Mouse (Mus musculus) kidney, embryonic 14.5 days (tissue): ENCODE results near the gene Atp2b4. TPM values are rescaled to one million over a fixed set of nuclear protein-coding genes. Genes with fewer than 3 reads are reported as not detected.

Source experiments
- ATAC-seq: fragments of 200-750 bp; cut with Nextera tagmentation; 2 replicates; pipeline ENCODE4 v1.8.0; 2017; ENCODE audit warnings: moderate number of reproducible peaks, mild to moderate bottlenecking, moderate TSS enrichment, moderate library complexity; ENCODE audit not compliant: low FRiP score, low TSS enrichment
- H3K27ac ChIP-seq: fragments of 300-500 bp; sonication (generic); 2 replicates; pipeline ENCODE4 v1.5.1; 2014; ENCODE audit warnings: low read depth, mild to moderate bottlenecking, low read length, moderate library complexity, mixed read lengths
- H3K27me3 ChIP-seq: fragments of 300-500 bp; sonication (generic); 2 replicates; pipeline ENCODE4 v1.6.1; 2014; ENCODE audit warnings: mild to moderate bottlenecking, low read length; ENCODE audit not compliant: control insufficient read depth, insufficient read depth
- H3K36me3 ChIP-seq: fragments of 300-500 bp; sonication (generic); 2 replicates; pipeline ENCODE4 v1.6.1; 2014; ENCODE audit warnings: low read length, mixed read lengths; ENCODE audit not compliant: control insufficient read depth, insufficient read depth
- H3K4me1 ChIP-seq: fragments of 300-500 bp; sonication (generic); 2 replicates; pipeline ENCODE4 v1.6.1; 2014; ENCODE audit warnings: low read length, mixed read lengths; ENCODE audit not compliant: control insufficient read depth, insufficient read depth
- H3K4me2 ChIP-seq: fragments of 300-500 bp; sonication (generic); replicated peaks from 2 replicates; pipeline ENCODE4 v1.6.1; 2014; ENCODE audit warnings: low read depth, mild to moderate bottlenecking, low read length
- H3K4me3 ChIP-seq: fragments of 300-500 bp; sonication (generic); 2 replicates; pipeline ENCODE4 v1.5.1; 2014; ENCODE audit warnings: mild to moderate bottlenecking, low read length
- H3K9ac ChIP-seq: fragments of 300-500 bp; sonication (generic); 2 replicates; pipeline ENCODE4 v1.6.1; 2014; ENCODE audit warnings: low read depth, mild to moderate bottlenecking, low read length, moderate library complexity
- H3K9me3 ChIP-seq: fragments of 300-500 bp; sonication (generic); 2 replicates; pipeline ENCODE4 v1.6.1; 2016; ENCODE audit warnings: low read length; ENCODE audit not compliant: control insufficient read depth
- WGBS: fragments of 180-500 bp; shearing (Covaris S2); extraction: QIAGEN DNeasy Blood & Tissue Kit; methylation state at CpG from one replicate; pipeline ENCODE4 v1.1.7; 2014; 5-methylcytosine and 5-hydroxymethylcytosine counted together
- polyA plus RNA-seq: library from polyadenylated mRNA; unstranded; fragments of >200 nt; fragmentation: Nextera tagmentation; extraction: Ambion mirVana; gene quantifications from 2 replicates; pipeline ENCODE4 v1.2.1, GENCODE M21; 2014

The Atp2b4 gene
- polyA plus RNA-seq, 1 experiment from 2014 or later: 9.6 TPM

DNA sequence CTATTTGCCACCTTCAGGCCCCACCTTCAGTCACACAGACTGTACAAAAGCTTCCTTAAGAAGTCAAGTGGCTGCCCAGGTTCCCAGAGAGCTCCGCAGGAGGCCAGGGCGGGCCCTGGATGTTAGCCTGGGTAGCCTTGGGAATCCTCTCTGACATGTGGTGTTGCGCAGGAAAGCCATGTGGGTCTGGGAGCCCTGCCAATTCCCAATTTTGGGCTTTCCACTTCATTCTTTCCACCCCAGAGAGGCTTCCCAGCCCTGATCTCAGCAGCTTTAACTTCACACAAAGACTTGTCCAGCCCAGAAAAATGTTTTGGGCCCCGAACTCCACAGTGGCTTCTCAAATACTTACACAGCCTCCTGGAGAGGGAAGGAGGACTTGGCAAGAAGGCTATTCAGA lies 56.2 kb downstream of the Atp2b4 start:
- Histone ChIP-seq H3K4me3 (no peak overlapping the region), H3K9me3 (no peaks in the 10 kb centered on the region), H3K4me2 (no peak overlapping the region), H3K27me3 (0 out of 2 replicates have a peak, but pooled peaks cover 4% of the 10 kb centered on the region), H3K27ac (no peak overlapping the region), H3K9ac (no peak overlapping the region), H3K4me1 (peaks cover 20% of the 10 kb centered on the region), H3K36me3 (no peaks in the 10 kb centered on the region)
- ATAC-seq: no peak
- 82% methylated on average over 4 of the region's 4 CpGs for WGBS

DNA sequence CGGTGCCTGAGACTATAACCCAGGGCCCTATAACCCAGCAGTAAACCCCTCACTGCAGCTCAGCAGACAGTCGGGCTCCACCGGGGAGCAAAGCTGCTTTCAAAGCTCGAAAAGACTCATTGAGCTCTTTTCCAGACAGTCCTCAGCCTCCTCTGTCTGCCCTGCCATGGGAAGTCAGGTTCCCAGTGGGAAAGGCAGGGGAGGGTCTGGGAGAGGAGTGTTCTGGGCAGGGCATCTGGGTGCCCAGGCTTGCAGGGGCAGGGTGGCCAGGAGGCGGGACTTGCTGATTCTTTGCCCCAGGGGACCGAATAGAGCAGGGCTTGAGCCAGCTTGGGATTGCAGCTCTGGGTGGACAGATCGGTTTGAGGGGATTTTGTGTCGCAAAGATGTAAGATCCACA lies 58.3 kb downstream of the Atp2b4 start:
- H3K4me1 ChIP-seq: peaks cover 13% of the 10 kb centered on the region
- peak overlapping the region; percentile 5; the same call in 1 of the 2 replicates for H3K9ac ChIP-seq
- H3K4me3 ChIP-seq: no peak overlapping the region
- 0 out of 2 replicates have a peak, but pooled peaks cover 4% of the 10 kb centered on the region for H3K27me3 ChIP-seq
- H3K9me3 ChIP-seq: no peaks in the 10 kb centered on the region
- no peaks in the 10 kb centered on the region for H3K36me3 ChIP-seq
- no peak for ATAC-seq
- no peak overlapping the region for H3K4me2 ChIP-seq
- WGBS: 27% methylated on average over 8 of the region's 8 CpGs
- H3K27ac ChIP-seq: no peak overlapping the region

DNA sequence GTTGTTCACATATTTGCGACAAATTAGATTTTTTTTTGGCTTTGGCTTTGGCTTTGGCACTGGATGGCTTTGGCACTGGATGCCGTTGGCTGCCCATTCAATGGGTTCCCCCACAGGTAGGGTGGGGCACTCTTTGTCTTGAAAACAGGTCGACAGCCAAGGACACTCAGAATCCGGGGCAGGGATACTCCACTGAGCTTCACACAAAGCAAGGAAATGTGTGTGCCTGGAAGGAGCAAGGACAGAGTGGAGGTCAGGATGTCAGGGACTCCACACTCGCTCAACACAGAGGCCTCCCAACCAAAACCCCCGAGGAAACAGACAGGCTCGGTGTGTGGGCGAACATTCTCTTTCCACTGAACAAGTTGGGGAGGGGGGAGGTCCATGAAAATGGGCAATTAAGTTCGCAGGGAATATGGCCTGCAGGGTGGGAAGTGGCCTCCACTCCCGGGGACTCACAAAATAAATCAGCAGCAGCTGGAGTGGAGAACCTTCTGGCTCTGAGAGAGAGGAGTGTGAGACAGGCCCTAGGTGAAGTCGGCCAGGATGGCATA lies 58.9 kb downstream of the Atp2b4 start:
- no peak overlapping the region for H3K4me3 ChIP-seq
- H3K9ac ChIP-seq: no peak overlapping the region
- H3K4me2 ChIP-seq: no peak overlapping the region
- H3K4me1 ChIP-seq: peaks cover 13% of the 10 kb centered on the region
- H3K27me3 ChIP-seq: 0 out of 2 replicates have a peak, but pooled peaks cover 4% of the 10 kb centered on the region
- 0 out of 2 replicates have a peak, but pooled peaks cover 2% of the 10 kb centered on the region for H3K36me3 ChIP-seq
- no peaks in the 10 kb centered on the region for H3K9me3 ChIP-seq
- ATAC-seq: no peak
- no peak overlapping the region for H3K27ac ChIP-seq
- 28% methylated on average over 11 of the region's 11 CpGs for WGBS

DNA sequence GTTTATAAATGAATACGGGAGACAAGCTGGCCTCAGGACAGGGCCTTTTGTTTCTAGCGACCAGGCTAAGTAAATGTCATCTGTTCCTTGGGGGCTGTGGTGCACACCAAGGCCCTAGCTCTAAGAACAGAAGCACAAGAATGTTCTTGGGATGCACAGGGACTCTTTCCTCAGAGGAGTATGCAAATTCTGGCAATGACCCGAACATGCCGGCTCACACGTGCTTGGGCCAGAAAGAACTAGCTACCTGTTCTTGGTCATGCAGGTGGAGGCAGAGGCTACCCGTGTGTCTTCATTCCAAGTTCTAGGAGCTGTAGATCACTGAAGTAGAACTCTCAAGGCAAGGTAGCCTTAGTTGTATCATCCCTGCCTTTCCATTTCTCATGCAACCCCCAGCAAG lies 59.7 kb downstream of the Atp2b4 start:
- H3K4me1 ChIP-seq: peaks cover 13% of the 10 kb centered on the region
- no peak overlapping the region for H3K9ac ChIP-seq
- ATAC-seq: no peak
- no peaks in the 10 kb centered on the region for H3K9me3 ChIP-seq
- H3K27me3 ChIP-seq: 0 out of 2 replicates have a peak, but pooled peaks cover 4% of the 10 kb centered on the region
- 0 out of 2 replicates have a peak, but pooled peaks cover 2% of the 10 kb centered on the region for H3K36me3 ChIP-seq
- H3K4me2 ChIP-seq: no peak overlapping the region
- H3K27ac ChIP-seq: no peak overlapping the region
- H3K4me3 ChIP-seq: no peak overlapping the region
- WGBS: 82% methylated on average over 6 of the region's 6 CpGs

DNA sequence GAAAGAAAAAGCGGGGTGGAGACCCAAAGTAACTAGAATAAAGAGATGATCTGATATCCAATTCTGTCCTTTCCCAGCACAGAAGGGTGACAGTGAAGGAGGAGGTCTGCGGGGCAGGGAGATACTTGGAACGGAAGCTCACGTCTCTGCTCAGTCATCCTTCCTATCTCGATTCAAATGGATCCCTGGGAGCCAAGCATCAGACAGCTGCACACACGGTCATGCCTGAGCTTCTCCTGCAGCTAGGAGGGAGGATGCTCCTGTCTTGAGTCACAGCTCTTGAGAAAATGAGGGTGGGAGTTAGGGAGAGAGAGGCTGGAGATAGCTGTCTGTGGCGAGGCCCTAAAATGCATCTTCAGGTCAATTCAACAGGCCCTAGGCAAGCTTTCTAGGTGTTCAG lies 64.2 kb downstream of the Atp2b4 start:
- peaks cover 5% of the 10 kb centered on the region; the same call in 1 of the 2 replicates for H3K27me3 ChIP-seq

DNA sequence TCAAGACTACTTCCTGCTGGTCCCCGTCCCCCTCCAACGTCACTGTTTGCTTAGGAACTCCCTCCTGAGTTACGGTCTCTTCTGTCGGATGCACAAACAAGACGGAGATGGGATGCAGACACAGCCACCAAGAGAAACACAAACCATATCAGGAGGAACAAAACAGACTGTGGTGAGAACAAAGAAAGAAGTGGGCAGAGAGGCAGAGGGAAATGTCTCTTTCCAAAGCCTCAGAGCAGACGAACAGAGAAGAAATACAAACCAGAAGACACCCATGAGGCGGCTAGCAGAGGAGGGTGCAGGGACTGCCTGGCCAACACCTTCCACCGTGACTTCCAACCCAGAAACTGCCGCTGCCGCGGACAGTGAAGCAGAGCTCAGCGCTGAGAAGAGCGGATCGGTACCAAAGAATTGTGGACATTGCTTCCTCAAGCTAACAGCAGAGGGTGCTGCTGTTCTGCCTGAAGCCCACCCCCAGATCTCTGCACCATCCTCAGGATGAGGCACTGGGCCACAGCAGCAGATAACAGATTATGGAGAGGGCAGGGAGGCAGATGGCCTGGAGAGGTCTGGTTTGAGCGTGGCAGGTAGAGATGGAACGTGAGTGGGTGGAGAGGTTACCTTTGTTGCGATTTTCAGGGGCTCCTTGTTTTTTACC lies 64.7 kb downstream of the Atp2b4 start:
- no peak overlapping the region for H3K27ac ChIP-seq
- H3K4me2 ChIP-seq: peak overlapping the region; percentile 50
- peaks cover 5% of the 10 kb centered on the region; the same call in 1 of the 2 replicates for H3K27me3 ChIP-seq

More for the DNA sequence above, 64.2 kb downstream of the Atp2b4 start:
- Histone ChIP-seq H3K9me3 (no peaks in the 10 kb centered on the region), H3K36me3 (0 out of 2 replicates have a peak, but pooled peaks cover 2% of the 10 kb centered on the region), H3K4me2 (no peak overlapping the region), H3K4me1 (peaks cover 11% of the 10 kb centered on the region; the same call in 1 of the 2 replicates), H3K4me3 (no peak overlapping the region), H3K9ac (no peak overlapping the region), H3K27ac (no peak overlapping the region)
- ATAC-seq: peak; percentile 3; the same call in 1 of the 2 replicates
- WGBS: 61% methylated on average over 7 of the region's 7 CpGs

DNA sequence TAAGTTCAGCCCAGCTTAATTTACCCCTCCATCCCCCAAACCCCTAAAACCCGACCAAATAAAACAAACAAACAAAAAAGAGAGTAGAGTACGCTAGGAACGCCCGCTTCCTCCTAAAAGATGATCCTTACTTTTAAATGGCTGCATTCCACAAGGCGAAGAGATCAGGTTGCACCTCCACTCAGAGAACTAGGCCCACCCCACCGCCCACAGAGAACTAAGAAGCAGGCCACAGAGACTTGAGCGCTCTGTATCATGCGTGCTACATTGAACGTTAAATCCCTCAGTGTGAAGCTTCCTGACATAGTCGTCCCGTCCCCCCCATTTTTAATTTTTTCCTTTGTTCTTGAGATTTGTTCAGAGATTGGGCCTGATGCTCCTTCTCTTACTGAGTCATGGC lies 68.0 kb downstream of the Atp2b4 start:
- no peak for ATAC-seq
- peaks cover 8% of the 10 kb centered on the region; the same call in 1 of the 2 replicates for H3K36me3 ChIP-seq

More for the DNA sequence above, 64.7 kb downstream of the Atp2b4 start:
- 7% methylated on average over 17 of the region's 17 CpGs for WGBS
- H3K4me1 ChIP-seq: 0 out of 2 replicates have a peak, but pooled peaks cover 10% of the 10 kb centered on the region
- H3K36me3 ChIP-seq: 0 out of 2 replicates have a peak, but pooled peaks cover 2% of the 10 kb centered on the region
- peak overlapping the region; percentile 29 for H3K4me3 ChIP-seq
- ATAC-seq: peak; percentile 76
- no peaks in the 10 kb centered on the region for H3K9me3 ChIP-seq
- peak overlapping the region; percentile 64 for H3K9ac ChIP-seq

DNA sequence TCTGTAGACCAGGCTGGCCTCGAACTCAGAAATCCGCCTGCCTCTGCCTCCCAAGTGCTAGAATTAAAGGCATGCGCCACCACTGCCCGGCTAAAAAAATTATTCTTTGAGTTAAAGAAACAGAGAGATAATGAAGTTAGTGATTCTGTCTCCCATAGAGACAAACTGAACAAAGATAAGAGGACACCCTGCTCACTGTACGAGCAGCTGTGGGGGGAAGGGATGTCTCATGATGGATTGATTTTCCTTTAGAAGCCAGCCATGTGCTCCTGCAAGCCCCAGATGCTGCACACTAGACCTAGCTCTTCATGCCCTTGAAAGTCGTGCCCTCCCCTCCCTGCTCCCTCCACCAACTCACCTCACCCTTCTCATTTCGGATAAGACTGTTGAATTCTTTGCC lies 72.5 kb downstream of the Atp2b4 start:
- WGBS: 85% methylated on average over 7 of the region's 7 CpGs
- H3K36me3 ChIP-seq: peaks cover 6% of the 10 kb centered on the region; the same call in 1 of the 2 replicates
- ATAC-seq: no peak

More for the DNA sequence above, 68.0 kb downstream of the Atp2b4 start:
- H3K9ac ChIP-seq: no peak overlapping the region
- H3K4me2 ChIP-seq: no peak overlapping the region
- peaks cover 5% of the 10 kb centered on the region; the same call in 1 of the 2 replicates for H3K27me3 ChIP-seq
- H3K4me3 ChIP-seq: no peak overlapping the region
- 0 out of 2 replicates have a peak, but pooled peaks cover 10% of the 10 kb centered on the region for H3K4me1 ChIP-seq
- H3K9me3 ChIP-seq: no peaks in the 10 kb centered on the region
- H3K27ac ChIP-seq: no peak overlapping the region
- WGBS: 24% methylated on average over 11 of the region's 11 CpGs

DNA sequence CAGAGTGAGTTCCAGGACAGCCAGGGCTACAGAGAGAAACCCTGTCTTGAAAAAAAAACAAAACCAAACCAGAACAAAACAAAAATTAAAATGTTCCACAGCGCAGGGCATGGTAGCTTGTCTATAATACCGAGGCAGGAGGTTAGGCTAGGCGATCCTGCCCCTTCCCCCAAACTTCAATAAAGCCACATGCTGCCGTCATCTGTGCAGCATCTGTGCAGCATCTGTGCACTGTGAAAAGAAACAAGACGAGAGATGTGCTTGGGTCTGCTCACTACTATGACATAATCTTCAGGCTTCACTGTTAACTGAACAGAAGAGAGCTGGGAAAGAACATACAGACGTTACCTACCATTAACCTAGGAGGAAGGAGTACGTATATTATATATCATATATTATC lies 80.5 kb downstream of the Atp2b4 start:
- no peak for ATAC-seq
- H3K27ac ChIP-seq: no peak overlapping the region
- no peaks in the 10 kb centered on the region for H3K9me3 ChIP-seq
- no peaks in the 10 kb centered on the region; the same call in 1 of the 2 replicates for H3K36me3 ChIP-seq
- no peaks in the 10 kb centered on the region for H3K27me3 ChIP-seq
- no peak overlapping the region for H3K4me3 ChIP-seq
- 90% methylated on average over 7 of the region's 7 CpGs for WGBS
- H3K9ac ChIP-seq: no peak overlapping the region
- no peak overlapping the region for H3K4me2 ChIP-seq
- 0 out of 2 replicates have a peak, but pooled peaks cover 2% of the 10 kb centered on the region for H3K4me1 ChIP-seq

More for the DNA sequence above, 72.5 kb downstream of the Atp2b4 start:
- no peak overlapping the region for H3K4me2 ChIP-seq
- H3K27me3 ChIP-seq: no peaks in the 10 kb centered on the region
- H3K9ac ChIP-seq: no peak overlapping the region
- H3K27ac ChIP-seq: no peak overlapping the region
- 0 out of 2 replicates have a peak, but pooled peaks cover 8% of the 10 kb centered on the region for H3K4me1 ChIP-seq
- no peaks in the 10 kb centered on the region for H3K9me3 ChIP-seq
- no peak overlapping the region for H3K4me3 ChIP-seq
